Mouse (Mus musculus) stomach, postnatal 0 days (tissue): ENCODE results near the gene Teddm1a. TPM values are rescaled to one million over a fixed set of nuclear protein-coding genes. Genes with fewer than 3 reads are reported as not detected.
"Not testable (repeated sequence)": the region's sequence is repeated elsewhere in the genome, so short reads cannot be mapped to it uniquely, and the experiment has no call there.

ENCODE experiments used
- ATAC-seq: fragments of 200-750 bp; cut with Nextera tagmentation; 2 replicates; pipeline ENCODE4 v1.8.0; 2017; ENCODE audit not compliant: low FRiP score, low TSS enrichment
- DNase-seq: peaks from one replicate; pipeline ENCODE4 v3.0.0-alpha.2; 2016; ENCODE audit warnings: low spot score
- H3K27ac ChIP-seq: fragments of 300-500 bp; sonication (generic); replicated peaks from 2 replicates; pipeline ENCODE4 v1.5.1; 2014; ENCODE audit warnings: mild to moderate bottlenecking, control low read depth
- H3K27me3 ChIP-seq: fragments of 300-500 bp; sonication (generic); 2 replicates; pipeline ENCODE4 v1.6.1; 2014; ENCODE audit warnings: low read length; ENCODE audit not compliant: control insufficient read depth, insufficient read depth
- H3K36me3 ChIP-seq: fragments of 300-500 bp; sonication (generic); 2 replicates; pipeline ENCODE4 v1.6.1; 2014; ENCODE audit warnings: low read length, mixed read lengths; ENCODE audit not compliant: control insufficient read depth, insufficient read depth
- H3K4me1 ChIP-seq: fragments of 300-500 bp; sonication (generic); replicated peaks from 2 replicates; pipeline ENCODE4 v1.6.1; 2014; ENCODE audit warnings: antibody characterized with exemption; ENCODE audit not compliant: control insufficient read depth, insufficient read depth
- H3K4me2 ChIP-seq: fragments of 300-500 bp; sonication (generic); replicated peaks from 2 replicates; pipeline ENCODE4 v1.6.1; 2014; ENCODE audit warnings: low read depth, mild to moderate bottlenecking, control low read depth, moderate library complexity
- H3K4me3 ChIP-seq: fragments of 300-500 bp; sonication (generic); 2 replicates; pipeline ENCODE4 v1.5.1; 2014; ENCODE audit warnings: low read depth, low read length, control low read depth
- H3K9ac ChIP-seq: fragments of 300-500 bp; sonication (generic); 2 replicates; pipeline ENCODE4 v1.6.1; 2014; ENCODE audit warnings: mild to moderate bottlenecking, low read length, control low read depth, mixed read lengths
- H3K9me3 ChIP-seq: fragments of 300-500 bp; sonication (generic); 2 replicates; pipeline ENCODE4 v1.6.1; 2016; ENCODE audit warnings: low read length; ENCODE audit not compliant: control insufficient read depth
- CTCF ChIP-seq: IDR thresholded peaks from 2 replicates; pipeline ENCODE4 v1.5.1; 2016; ENCODE audit warnings: antibody characterized with exemption, low read depth, mild to moderate bottlenecking, moderate library complexity
- EP300 ChIP-seq: optimal IDR thresholded peaks from 2 replicates; pipeline ENCODE3; 2016; ENCODE audit warnings: antibody characterized with exemption
- WGBS: fragments of 180-500 bp; shearing (Covaris S2); extraction: QIAGEN DNeasy Blood & Tissue Kit; methylation state at CpG from one replicate; pipeline ENCODE4 v1.1.7; 2014; 5-methylcytosine and 5-hydroxymethylcytosine counted together
- polyA plus RNA-seq: library from polyadenylated mRNA; unstranded; fragments of >200 nt; fragmentation: Nextera tagmentation; extraction: Ambion mirVana; gene quantifications from 2 replicates; pipeline ENCODE4 v1.2.1, GENCODE M21; 2015

Teddm1a gene
- not detected in 2 replicates for polyA plus RNA-seq

- Histone ChIP-seq H3K9ac (no peak within 1 kb of the TSS), H3K36me3 (no peaks in the 10 kb centered on the region), H3K4me3 (no peak within 1 kb of the TSS), H3K9me3 (no peaks in the 10 kb centered on the region), H3K4me2 (no peak within 1 kb of the TSS), H3K27me3 (no peaks in the 10 kb centered on the region), H3K27ac (no peak within 1 kb of the TSS), H3K4me1 (no peaks in the 10 kb centered on the region)
- TF ChIP-seq EP300 = no peak
- no peak for TF ChIP-seq CTCF
- ATAC-seq (no peak), DNase-seq (no peak)
- 58% methylated on average over 4 of the region's 4 CpGs for WGBS
These were observed at the start of gene Teddm1a for GRCm38 (mm10) chr1:153891442-153891841. Teddm1a (plus strand) TSS chr1:153891742.

- H3K9me3 ChIP-seq = no peaks in the 10 kb centered on the region
- ATAC-seq (no peak), DNase-seq (no peak)
- no peaks in the 10 kb centered on the region for H3K4me1 ChIP-seq
- TF ChIP-seq EP300 = no peak
- TF ChIP-seq CTCF = no peak
- H3K27ac ChIP-seq = no peak overlapping the region
- 79% methylated on average over 11 of the region's 11 CpGs for WGBS
- no peak overlapping the region for H3K4me2 ChIP-seq
- H3K9ac ChIP-seq = no peak overlapping the region
- no peak overlapping the region for H3K4me3 ChIP-seq
- H3K27me3 ChIP-seq = no peaks in the 10 kb centered on the region
- H3K36me3 ChIP-seq = no peaks in the 10 kb centered on the region
These were observed 49.3 kb upstream of the Teddm1a start for GRCm38 (mm10) chr1:153842121-153842740.

GRCm38 (mm10) chr1:153844042-153844441 is 47.5 kb upstream of the Teddm1a start, which contains the start of gene Rgsl1:
Rgsl1 (minus strand) TSS chr1:153844142.
- TF ChIP-seq CTCF (no peak), EP300 (no peak)

GRCm38 (mm10) chr1:153846420-153846819 is 45.1 kb upstream of the Teddm1a start:
- Histone ChIP-seq H3K27me3 (no peaks in the 10 kb centered on the region), H3K36me3 (no peaks in the 10 kb centered on the region), H3K4me3 (no peak overlapping the region), H3K4me1 (no peaks in the 10 kb centered on the region), H3K4me2 (no peak overlapping the region), H3K9me3 (no peaks in the 10 kb centered on the region), H3K9ac (no peak overlapping the region), H3K27ac (no peak overlapping the region)
- 77% methylated on average over 7 of the region's 7 CpGs for WGBS
- no peak for ATAC-seq
- TF ChIP-seq CTCF (no peak), EP300 (no peak)
- no peak for DNase-seq

More at GRCm38 (mm10) chr1:153844042-153844441, 47.5 kb upstream of the Teddm1a start, which contains the start of gene Rgsl1:
- H3K4me1 ChIP-seq = no peaks in the 10 kb centered on the region
- H3K27ac ChIP-seq = no peak within 1 kb of the TSS
- ATAC-seq (no peak), DNase-seq (no peak)
- no peaks in the 10 kb centered on the region for H3K27me3 ChIP-seq
- H3K9ac ChIP-seq = no peak within 1 kb of the TSS
- 97% methylated on average over 8 of the region's 8 CpGs for WGBS
- H3K4me2 ChIP-seq = no peak within 1 kb of the TSS
- H3K4me3 ChIP-seq = no peak within 1 kb of the TSS
- H3K9me3 ChIP-seq = no peaks in the 10 kb centered on the region
- no peaks in the 10 kb centered on the region for H3K36me3 ChIP-seq

- Histone ChIP-seq H3K9me3 (no peaks in the 10 kb centered on the region), H3K9ac (no peak overlapping the region), H3K27ac (no peak overlapping the region), H3K36me3 (no peaks in the 10 kb centered on the region), H3K4me1 (no peaks in the 10 kb centered on the region), H3K4me3 (no peak overlapping the region), H3K27me3 (no peaks in the 10 kb centered on the region), H3K4me2 (no peak overlapping the region)
- 28% methylated on average over 6 of the region's 6 CpGs for WGBS
- TF ChIP-seq EP300 (no peak), CTCF (peak; percentile 92)
- DNase-seq = no peak
- peak; percentile 40; the same call in 1 of the 2 replicates for ATAC-seq
These were observed 44.7 kb upstream of the Teddm1a start for GRCm38 (mm10) chr1:153846867-153847266.

GRCm38 (mm10) chr1:153852696-153853095 is 38.8 kb upstream of the Teddm1a start:
- H3K4me3 ChIP-seq, H3K4me2 ChIP-seq, H3K27ac ChIP-seq, DNase-seq, H3K9me3 ChIP-seq, H3K9ac ChIP-seq, H3K36me3 ChIP-seq, H3K27me3 ChIP-seq, ATAC-seq, H3K4me1 ChIP-seq: not testable (repeated sequence)
- 71% methylated on average over 7 of the region's 7 CpGs for WGBS
